Mouse (Mus musculus) layer of hippocampus, postnatal 10 days (tissue): ENCODE data around the gene Nectin3. TPM values are rescaled to one million over a fixed set of nuclear protein-coding genes. Genes with fewer than 3 reads are reported as not detected.

Experiments
- DNase-seq, 2 experiments: peaks; one replicate each; pipeline ENCODE4 v3.0.0; 2021; ENCODE audit warnings: low spot score in 2 of 2
- long read RNA-seq: library from polyadenylated mRNA; stranded (forward); transcript quantifications from one replicate; pipeline ENCODE4 v2.0.0, GENCODE M21; 2023
- total RNA-seq, 2 experiments: library from RNA; stranded (reverse); gene quantifications; 2 replicates each; pipeline ENCODE4 v1.2.3; 2021

Nectin3 gene
- total RNA-seq: 10 to 100 TPM; 75.8 to 89.9 TPM
- long read RNA-seq, full-length matches to known transcripts: 45 of 56 reads
- long read RNA-seq, partial matches to known transcripts: 0 of 56 reads
- long read RNA-seq, other reads (novel, unspliced or antisense): 11 of 56 reads

DNA sequence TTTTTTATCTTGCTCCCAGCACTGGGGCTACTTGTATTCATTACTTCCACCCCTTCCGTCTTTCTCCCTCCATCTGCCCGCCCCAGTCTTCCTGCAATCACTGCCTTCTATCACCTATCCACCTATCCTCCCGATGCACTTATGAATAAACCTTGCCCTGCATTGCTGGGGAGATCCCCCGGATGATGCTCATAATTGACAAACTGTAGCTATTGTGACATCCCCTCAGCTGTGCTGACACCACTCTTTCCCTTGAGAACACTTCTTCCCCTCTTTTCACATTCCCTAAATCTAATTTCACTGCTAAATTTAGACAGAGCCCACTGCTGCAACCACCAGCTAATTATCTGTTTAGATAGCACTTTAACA lies at the start of gene Nectin3:
TSS of gene Nectin3 (minus strand) at position 105 of the 369 bp plus-strand sequence.
- DNase-seq: peak; percentile 17 to 35

- DNase-seq: no peak
Measured at GRCm38 (mm10) chr16:46538092-46538491, 39.8 kb upstream of the Nectin3 start.

GRCm38 (mm10) chr16:46532465-46533254 lies 34.3 kb upstream of the Nectin3 start:
- no peak for DNase-seq

GRCm38 (mm10) chr16:46531023-46531422 lies 32.7 kb upstream of the Nectin3 start:
- no peak for DNase-seq

- no peak for DNase-seq
Measured at GRCm38 (mm10) chr16:46520885-46521417, 22.6 kb upstream of the Nectin3 start.

GRCm38 (mm10) chr16:46519606-46520005 lies 21.3 kb upstream of the Nectin3 start:
- no peak for DNase-seq

DNA sequence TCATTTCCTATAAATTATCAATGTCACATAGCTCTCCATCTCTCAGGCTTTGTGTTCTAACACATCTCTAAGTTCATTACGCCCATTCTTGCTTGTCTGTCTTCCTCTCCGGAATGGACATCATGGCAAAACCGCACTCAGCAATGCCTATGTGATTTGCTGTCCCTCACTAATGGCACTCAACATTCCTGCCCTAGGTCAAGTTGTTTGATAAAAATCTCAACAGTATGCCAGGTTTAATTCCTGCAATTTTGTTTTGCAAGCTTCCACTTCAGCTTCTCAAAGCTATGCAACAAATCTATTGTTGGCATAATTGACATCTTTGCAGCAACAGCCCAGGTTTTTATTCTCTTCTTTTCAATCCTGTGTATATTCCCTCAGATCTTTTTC lies 9.6 kb upstream of the Nectin3 start:
- DNase-seq: no peak

DNA sequence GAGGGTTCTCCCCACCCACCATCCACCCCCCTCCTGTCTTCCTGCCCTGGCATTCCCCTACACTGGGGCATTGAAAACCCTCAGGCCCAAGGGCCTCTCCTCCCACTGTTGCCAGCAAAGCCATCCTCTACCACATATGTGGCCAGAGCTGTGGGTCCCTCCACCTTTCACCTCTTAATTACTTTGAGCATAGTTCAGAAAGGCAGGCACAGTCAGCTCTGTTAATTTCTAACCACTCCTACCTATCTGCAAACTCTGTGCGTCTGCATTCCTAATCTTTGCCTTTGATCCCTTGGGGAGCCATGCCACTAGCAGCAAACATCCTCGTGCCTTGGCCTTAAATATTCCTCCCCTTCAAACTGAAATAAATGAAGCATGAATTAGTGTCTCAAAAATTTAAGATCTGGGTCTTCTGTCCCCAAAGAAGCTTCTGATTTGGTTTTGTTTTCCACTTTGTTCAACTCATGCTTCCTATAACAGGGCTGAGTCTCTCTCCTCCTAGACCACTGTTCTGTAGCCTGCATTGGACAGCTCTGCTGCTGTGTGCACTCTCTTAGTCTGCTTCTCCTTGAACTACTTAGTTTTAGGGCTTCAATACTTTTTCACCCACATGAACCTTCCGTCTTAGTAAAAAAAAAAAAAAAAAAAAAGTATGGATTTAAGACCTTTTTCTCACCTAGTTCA lies 9.1 kb upstream of the Nectin3 start:
- no peak for DNase-seq

DNA sequence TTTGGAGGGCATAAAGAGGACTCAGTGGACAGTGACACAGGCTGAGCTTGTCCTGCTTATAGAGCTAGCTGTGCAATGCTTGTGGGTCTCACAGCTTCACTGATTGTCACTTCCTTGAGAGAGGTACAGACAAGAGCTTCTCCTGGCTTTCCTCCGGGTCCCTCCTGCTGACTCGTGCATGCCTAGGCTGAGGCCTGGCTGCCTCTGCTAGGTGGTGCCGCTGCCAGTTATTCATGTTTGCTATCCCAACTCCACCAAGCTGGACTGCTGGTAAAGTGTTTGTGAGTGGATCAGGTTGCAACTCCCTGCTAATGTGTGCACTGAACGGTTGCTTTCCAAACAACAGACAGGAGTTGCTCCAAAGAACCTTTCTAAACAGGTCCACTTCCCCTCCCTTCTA lies 5.7 kb upstream of the Nectin3 start:
- no peak for DNase-seq

DNA sequence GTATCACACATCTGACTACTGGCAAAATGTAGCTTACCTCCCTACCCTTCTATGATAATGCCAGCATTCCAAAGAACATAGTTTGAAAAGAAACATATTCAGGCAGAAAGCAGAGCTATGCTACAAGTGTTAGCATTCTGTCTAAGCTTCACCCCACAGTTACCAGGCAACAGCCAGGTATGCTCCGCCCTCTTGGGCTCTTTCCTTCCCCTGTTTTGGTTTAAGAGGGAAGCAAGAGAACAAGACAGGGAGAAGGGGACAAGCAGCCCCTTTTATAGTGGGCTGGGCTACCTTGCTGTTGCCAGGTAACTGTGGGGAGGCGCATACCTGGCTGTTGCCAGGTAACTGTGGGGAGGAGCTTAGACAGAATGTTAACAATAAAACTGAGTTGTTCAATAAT lies 4.0 kb upstream of the Nectin3 start:
- DNase-seq: no peak

- no peak for DNase-seq
Measured at GRCm38 (mm10) chr16:46500759-46501158, 2.4 kb upstream of the Nectin3 start.

DNA sequence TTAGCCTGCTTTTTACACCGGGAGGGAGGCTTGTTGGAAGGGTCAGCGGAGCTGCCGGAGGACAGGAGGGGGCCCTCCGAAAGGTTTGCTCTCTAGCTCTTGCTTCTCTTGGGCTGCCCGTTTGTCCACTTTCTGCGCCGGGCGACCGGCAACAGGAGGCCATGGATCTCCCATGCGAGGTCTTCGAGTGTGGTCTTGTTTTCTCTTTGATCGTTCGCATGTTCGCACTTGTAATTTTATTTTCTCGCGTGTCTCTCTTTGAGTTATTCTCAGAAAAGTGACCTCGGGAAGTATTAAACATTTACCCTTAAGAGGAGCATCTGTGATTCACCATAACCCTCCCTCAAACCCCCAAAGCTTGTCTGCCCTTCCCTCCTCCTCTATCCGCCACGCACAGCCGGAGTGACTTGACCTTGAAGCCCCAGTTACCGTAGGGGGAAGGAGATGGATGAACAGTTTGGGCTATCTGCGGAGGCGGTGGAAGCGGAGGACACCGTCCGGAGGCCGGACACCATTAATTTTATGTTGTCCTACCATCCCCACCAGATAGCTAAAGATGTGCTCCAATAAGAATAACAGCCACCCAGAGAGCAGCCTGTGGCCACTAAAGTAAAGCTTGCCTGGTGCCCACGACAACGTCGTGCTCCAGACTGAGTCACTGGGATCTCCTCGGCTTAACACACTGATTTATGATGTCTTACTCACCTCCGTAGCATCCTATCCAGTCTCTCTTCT lies 472 bp downstream of the Nectin3 start:
- peak; percentile 33 to 43 for DNase-seq

DNA sequence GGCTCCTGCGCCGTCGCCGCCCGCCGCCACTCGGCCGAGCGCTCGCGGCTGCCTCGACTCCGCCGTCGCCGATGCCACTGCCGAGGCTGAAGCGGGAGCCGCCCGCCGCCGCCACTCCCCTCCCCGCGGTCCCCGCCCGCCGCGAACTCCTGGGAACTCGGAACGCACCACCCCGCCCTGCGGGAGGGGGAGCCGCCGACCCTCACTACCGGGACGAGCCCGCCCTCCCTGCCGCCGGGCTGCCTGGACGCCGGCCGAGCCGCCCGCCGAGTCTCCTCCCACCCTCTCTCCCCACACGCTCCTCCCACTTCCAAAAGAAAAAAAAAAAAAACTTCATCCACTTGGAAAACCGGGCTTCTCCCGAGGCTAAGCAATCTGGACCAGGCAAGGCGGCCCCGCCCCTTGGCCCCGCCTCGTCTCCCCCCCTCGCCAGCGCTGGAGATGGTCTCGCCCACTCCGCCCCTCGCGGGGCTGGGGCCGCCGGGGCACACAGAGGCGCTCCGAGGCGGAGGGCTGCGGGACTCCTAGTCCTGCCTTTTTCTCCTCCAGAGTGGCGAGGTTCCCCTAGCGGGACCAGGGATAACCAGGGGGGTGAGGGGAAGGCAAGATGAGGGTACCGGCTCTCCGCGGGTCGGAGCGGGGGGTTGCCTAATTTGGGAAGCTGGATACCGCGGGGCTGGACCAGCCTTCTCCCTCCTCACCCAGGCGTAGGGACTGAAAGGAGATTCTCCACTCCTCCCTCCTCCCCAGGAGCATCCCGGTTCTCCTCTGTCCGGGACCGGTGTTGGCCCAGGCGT lies 1.2 kb downstream of the Nectin3 start:
- DNase-seq: peak; percentile 94 to 97

DNA sequence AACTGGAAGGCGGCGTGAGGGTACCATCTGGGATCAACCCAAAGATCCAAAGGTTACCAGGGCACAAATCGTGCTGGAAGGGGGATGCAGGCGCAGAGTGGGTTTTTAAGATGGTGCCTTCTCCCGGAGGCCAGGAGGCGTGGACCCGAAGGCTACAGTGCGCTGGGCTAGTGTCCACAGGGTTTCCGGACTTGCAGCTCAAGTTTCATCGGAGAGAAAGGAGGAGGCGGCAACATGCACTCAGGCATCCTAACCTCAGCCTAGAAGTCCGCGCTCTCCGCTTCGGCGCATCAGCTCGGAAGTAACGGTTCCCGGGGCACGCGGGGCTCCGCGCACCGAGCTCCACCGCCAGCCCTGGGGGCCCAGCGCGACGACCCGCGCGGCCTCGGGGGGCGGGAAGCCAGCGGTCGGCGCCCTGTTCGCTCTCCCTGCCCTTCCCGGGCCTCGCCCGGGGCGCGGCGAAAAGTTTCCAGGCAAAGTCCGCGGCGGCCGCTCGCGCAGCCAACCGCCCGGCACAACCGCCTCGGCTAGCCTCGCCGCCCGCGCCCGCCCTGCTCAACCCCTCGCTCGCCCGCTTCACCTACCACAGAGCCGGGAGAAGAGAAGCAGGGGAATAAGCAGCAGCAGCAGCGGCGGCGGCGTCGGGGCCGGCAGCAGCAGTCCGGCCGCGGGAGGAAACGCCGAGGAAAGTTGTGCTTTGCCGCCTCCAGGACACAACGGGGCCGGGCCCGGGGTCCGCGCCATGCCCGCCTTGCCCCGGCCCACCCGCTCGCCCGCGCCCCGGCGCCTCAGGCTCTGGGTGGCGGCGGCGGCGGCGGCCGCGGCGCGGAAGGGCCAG lies 2.1 kb downstream of the Nectin3 start:
- peak; percentile 41 to 57 for DNase-seq

- DNase-seq: no peak
Measured at GRCm38 (mm10) chr16:46495201-46495600, 3.1 kb downstream of the Nectin3 start.

DNA sequence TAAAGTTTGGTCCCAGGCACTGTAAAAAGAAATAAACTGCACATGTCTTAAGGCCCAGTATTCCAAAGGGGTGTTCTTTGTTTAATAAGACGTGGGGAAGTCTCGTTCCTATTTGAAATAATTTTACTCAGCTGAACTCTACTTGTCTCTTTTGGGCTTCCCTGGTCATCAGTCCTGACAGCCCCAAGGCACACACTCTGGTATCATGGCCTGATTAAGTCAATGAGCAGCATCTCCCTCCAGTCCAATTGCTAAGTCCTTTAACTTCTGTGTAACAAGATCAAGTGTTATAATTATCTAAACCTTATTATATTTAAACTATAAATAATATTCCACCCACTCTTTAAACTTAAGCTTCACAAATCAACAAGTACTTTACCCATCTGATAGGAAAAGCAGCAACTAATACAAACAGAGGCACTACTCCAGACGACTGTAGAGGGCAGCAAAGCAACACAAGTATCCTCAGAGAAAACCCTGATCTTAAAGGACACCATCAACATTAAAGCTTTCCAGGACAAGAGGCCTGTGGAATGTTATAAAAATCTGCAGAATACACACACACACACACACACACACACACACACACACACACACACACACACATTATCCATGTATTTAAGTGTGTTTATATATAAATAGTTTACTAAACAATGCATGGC lies 10.8 kb downstream of the Nectin3 start:
- DNase-seq: peak; percentile 60 to 65

- no peak for DNase-seq
Measured at GRCm38 (mm10) chr16:46477336-46477735, 21.0 kb downstream of the Nectin3 start.

DNA sequence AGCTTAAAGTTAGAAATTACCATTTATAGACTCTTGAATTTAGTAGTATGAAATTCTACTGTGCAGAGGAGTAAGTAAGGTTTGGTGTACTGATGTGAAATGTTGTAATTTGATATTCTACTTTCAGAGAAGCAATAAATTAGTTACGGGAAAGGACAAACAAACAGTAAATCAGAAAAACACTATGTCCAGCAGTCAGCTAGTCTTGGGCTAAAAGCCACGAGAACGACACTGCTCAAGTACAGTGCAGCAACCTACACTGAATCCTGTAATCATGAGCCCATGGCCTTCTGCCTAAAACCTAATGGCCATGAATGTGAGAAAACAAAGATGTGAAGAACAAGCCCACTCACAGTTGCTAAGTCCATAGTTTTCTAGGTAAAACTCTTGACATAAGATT lies 46.9 kb downstream of the Nectin3 start:
- no peak for DNase-seq

DNA sequence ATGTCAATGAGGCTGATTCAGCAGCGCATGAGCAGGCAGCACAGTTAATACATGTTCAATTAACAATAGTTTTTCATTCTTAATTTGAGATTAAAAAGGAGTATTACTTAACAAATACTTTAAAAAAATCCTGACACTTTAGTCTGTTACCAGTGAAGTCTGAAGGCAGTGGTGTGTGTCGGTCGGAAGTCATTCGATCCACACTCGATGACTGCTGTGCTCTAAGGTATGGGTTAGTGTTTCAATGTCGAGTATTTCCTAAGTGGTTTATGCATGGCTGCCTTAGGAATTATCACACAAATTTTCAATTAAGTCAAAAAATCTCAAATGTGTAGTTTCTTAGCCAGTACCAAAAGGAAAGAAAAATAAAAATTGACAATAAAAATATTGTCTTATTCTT lies 49.3 kb downstream of the Nectin3 start:
- no peak for DNase-seq
